Mouse (Mus musculus): ENCODE measurements around the gene Gpr61. TPM values are rescaled to one million over a fixed set of nuclear protein-coding genes. Genes with fewer than 3 reads are reported as not detected.

The Gpr61 gene
- total RNA-seq, 2 experiments from 2014 or later = 17.3 to 18.0 TPM

- Histone ChIP-seq H3K27ac (peak overlapping the region; percentile 62), H3K4me3 (no peak overlapping the region)
- 0 out of 2 replicates have a peak, but pooled peaks have one; percentile 6 for TF ChIP-seq CTCF (conservative IDR thresholded peaks at IDR 0.05)
- peak; percentile 56 to 74 for DNase-seq (ENCODE audit: low spot score in 2 of 2)
Measured at GRCm38 (mm10) chr3:108134701-108135100, 20.0 kb downstream of the Gpr61 start.

DNA sequence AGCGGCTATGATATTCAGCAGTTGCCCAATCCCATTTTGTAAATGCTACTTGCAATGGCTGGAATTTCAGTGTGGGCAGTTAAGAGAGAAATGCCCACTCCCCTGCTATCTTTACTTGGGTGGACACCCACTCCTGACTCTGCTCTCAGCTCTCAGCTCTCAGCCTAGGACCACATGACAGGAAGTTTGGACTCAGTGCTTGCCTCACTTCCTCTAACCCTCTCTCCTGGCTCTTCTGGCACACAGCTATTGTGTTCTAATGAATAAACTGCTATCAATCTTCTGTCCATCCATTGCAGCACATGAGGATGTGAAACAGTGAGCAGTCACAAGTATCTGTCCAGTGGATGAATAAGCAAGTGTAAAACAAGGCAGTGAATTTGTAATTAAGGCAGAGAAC, 22.2 kb downstream of the Gpr61 start:
- no peak overlapping the region for H3K27ac ChIP-seq
- no peak overlapping the region for H3K4me3 ChIP-seq
- no peak for TF ChIP-seq CTCF (conservative IDR thresholded peaks at IDR 0.05)
- no peak for DNase-seq (ENCODE audit: low spot score in 2 of 2)

GRCm38 (mm10) chr3:108131821-108132220, 22.9 kb downstream of the Gpr61 start:
- Histone ChIP-seq H3K4me3 (no peak overlapping the region), H3K27ac (no peak overlapping the region)
- TF ChIP-seq CTCF (conservative IDR thresholded peaks at IDR 0.05) = no peak
- no peak for DNase-seq (ENCODE audit: low spot score in 2 of 2)

- DNase-seq (ENCODE audit: low spot score in 2 of 2) = no peak
- TF ChIP-seq CTCF (conservative IDR thresholded peaks at IDR 0.05) = no peak
- H3K4me3 ChIP-seq = no peak overlapping the region
- no peak overlapping the region for H3K27ac ChIP-seq
Measured at GRCm38 (mm10) chr3:108131216-108131615, 23.5 kb downstream of the Gpr61 start.

DNA sequence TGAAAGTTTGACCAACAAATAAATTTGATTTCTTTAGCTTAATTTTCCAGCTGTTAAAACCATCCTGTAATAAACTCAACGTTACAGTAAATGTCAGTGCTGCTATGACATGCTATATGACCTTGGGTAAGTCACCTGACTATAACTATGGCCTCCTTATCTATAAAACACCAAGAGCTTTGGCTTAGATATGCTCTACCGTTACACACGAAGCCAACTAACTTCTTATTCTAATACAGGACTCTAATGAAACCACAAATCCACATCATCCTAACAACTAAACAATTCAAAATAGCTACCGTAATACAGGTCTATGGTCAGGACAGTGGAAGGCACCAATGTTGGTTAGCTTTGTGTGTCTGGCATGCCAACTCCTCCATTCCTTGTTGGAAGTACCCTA, 24.9 kb downstream of the Gpr61 start:
- Histone ChIP-seq H3K27ac (no peak overlapping the region), H3K4me3 (no peak overlapping the region)
- no peak for TF ChIP-seq CTCF (conservative IDR thresholded peaks at IDR 0.05)
- DNase-seq (ENCODE audit: low spot score in 2 of 2) = no peak

DNA sequence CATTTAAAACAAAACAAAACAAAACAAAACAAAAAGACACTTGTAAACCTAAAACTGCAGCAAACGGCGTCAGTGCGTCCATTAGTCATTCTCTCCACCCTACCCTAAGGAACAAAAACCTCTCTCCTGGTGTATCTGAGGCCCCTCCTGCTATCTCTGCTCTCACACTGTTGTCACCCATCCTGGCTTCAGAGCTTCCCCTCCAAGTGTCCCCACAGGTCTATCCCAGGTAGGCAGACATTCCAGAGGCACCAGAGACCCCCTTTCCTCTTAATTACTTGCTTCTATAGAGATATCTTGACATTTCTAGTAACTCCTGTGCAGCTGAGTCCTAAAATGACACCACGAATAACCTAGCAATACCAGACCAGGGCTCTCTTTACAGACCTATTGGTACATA, 25.3 kb downstream of the Gpr61 start:
- Histone ChIP-seq H3K27ac (no peak overlapping the region), H3K4me3 (no peak overlapping the region)
- no peak for DNase-seq (ENCODE audit: low spot score in 2 of 2)
- no peak for TF ChIP-seq CTCF (conservative IDR thresholded peaks at IDR 0.05)

DNA sequence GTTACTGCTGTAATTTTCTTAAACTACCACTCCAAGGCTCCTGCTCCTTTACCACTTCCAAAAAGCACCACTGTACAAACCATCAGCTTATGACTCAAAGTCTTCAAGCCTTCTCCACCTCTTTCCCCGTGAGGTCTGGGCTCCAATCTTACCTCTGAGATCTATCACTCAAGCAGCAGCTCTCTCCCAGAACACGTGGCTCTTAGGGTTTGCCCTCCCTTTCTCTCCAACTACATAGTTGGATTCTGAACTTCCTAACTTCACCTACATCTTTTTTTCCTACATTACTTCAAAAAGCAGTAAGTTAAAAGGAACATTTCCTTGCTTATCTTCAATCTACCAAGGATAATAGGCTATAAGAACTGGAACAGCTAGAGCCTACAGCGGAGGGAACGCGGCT, 26.2 kb downstream of the Gpr61 start:
- Histone ChIP-seq H3K27ac (no peak overlapping the region), H3K4me3 (no peak overlapping the region)
- TF ChIP-seq CTCF (conservative IDR thresholded peaks at IDR 0.05) = no peak
- DNase-seq (ENCODE audit: low spot score in 2 of 2) = no peak

DNA sequence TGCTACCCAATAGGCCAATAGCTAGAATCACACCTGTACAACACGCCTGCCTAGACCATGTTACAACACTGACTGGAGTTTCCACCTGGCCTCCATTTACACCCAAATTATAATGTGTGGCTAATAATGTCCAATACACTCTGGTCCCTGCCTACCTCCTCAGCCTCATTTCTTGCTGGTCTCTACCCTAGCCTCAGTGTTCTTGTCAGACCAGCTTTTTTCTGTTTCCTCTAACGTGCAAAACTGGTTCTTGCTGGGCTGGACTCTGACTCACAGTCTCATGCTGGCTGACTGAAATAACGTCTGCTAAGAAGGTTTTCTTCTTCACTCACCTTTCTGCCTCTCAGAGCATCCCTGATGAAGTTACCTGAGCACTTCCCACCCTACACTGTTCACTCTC, 28.4 kb downstream of the Gpr61 start:
- DNase-seq (ENCODE audit: low spot score in 2 of 2) = no peak
- no peak for TF ChIP-seq CTCF (conservative IDR thresholded peaks at IDR 0.05)
- Histone ChIP-seq H3K4me3 (no peak overlapping the region), H3K27ac (no peak overlapping the region)

DNA sequence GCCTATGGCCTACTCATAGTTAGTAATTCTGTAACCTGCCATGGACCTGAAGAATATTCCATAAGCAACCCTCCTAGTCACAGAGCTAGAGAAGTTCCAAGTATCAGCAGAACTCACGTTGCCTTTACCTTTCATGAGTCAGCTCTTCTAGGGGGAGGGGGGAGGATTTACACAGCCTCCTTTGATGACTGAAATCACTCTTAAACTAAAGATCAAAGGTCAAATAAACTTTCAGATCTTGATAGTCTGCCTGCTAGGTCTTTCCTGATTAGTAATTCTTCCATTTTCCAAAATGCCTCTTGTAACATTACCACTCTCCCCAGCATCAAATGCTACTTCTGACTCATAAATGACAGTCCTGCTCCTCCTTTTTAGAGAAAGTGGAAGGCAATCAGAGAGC, 30.6 kb downstream of the Gpr61 start:
- H3K4me3 ChIP-seq = no peak overlapping the region
- no peak for DNase-seq (ENCODE audit: low spot score in 2 of 2)
- no peak overlapping the region for H3K27ac ChIP-seq
- TF ChIP-seq CTCF (conservative IDR thresholded peaks at IDR 0.05) = no peak

DNA sequence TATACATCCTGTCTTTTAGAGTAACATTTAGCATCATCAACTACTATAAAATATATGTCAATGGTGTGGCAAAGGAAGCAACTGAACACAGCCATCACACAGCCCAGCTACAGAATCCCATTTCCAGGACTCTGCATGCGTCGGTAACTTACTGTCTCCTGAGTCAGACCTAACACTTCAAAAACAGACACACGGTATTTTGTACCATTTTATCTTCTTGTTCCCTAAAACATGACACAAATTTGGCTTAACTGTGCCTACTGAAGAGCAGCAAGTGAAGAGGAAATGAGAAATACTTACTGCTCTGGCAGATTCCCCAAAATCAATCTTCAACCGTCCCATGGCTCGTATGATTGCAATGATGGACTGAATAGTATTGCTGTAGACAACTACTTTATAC, 31.4 kb downstream of the Gpr61 start:
- TF ChIP-seq CTCF (conservative IDR thresholded peaks at IDR 0.05) = no peak
- H3K4me3 ChIP-seq = no peak overlapping the region
- no peak for DNase-seq (ENCODE audit: low spot score in 2 of 2)

DNA sequence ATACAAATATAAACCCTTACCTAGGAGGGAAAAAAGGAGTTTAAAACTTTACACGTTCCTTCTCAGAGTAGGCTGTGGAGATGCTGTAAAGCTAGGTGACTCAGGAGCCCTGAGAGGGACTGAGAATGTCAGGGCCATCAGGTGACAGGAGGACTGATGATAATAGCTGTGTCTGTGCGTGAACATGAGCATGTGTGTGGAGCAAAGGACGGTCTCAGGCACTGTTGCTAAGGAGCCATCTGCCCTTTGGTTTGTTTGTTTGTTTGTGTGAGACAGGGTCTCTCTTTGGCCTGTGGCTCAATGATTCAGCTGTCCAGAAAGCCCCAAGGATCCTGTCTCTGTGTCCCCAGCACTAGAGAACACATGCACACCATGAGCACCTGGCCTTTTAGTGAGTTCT, 33.6 kb downstream of the Gpr61 start:
- Histone ChIP-seq H3K27ac (no peak overlapping the region), H3K4me3 (no peak overlapping the region)
- DNase-seq (ENCODE audit: low spot score in 2 of 2) = no peak
- TF ChIP-seq CTCF (conservative IDR thresholded peaks at IDR 0.05) = no peak

More for the DNA sequence above, 31.4 kb downstream of the Gpr61 start:
- no peak overlapping the region for H3K27ac ChIP-seq

- Histone ChIP-seq H3K4me3 (no peak overlapping the region), H3K27ac (no peak overlapping the region)
- no peak for TF ChIP-seq CTCF (conservative IDR thresholded peaks at IDR 0.05)
- no peak for DNase-seq (ENCODE audit: low spot score in 2 of 2)
Measured at GRCm38 (mm10) chr3:108117465-108117864, 37.2 kb downstream of the Gpr61 start.

DNA sequence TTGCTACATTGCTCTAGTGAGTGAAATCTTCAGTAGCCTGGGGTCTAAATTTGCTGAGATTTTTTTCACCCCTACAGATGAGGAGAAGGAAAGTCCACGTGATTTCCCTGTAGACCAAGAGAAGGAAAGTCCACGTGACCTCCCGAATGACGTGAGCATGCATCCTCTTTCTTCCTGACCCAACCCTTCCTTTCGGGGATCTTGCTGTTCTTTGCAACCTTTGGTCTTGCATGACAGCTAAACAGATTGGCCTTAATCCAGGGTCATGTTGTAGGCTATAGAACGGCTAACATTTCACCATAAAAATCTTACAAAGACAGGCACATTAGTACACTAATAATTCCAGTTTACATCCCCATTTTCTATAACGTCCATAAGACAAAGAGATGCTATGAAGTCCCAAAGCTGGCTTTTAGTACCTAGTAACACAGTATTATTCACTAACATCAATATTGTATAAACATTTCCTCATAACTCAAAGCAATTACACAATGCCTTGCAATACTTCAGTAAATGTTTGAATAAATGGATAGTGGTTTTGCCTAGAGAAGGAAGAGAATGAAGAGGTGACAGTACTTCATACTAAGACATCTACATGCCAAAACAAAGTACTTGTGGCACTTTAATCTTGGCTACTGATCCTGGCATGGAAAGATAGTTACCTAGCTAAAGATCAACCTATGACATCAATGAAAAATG, 40.9 kb downstream of the Gpr61 start:
- Histone ChIP-seq H3K4me3 (no peak overlapping the region), H3K27ac (no peak overlapping the region)
- no peak for DNase-seq (ENCODE audit: low spot score in 2 of 2)
- TF ChIP-seq CTCF (conservative IDR thresholded peaks at IDR 0.05) = no peak

GRCm38 (mm10) chr3:108112666-108113065, 42.0 kb downstream of the Gpr61 start:
- H3K27ac ChIP-seq = no peak overlapping the region
- TF ChIP-seq CTCF (conservative IDR thresholded peaks at IDR 0.05) = no peak
- DNase-seq (ENCODE audit: low spot score in 2 of 2) = no peak
- no peak overlapping the region for H3K4me3 ChIP-seq

Data from layer of hippocampus, adult 2 months (tissue).